Mouse (Mus musculus) MN1 (cell line): ENCODE measurements around the gene Dcps.
A peak's percentile ranks its signal among the peaks of the same experiment; 100 is the strongest.

Source experiments
- DNase-seq: peaks from one replicate; pipeline ENCODE4 v3.0.0-alpha.2; 2016; ENCODE audit warnings: low spot score

Dcps gene

GRCm38 (mm10) chr9:35108916-35109315 lies 66.9 kb downstream of the Dcps start:
- DNase-seq, result no peak

GRCm38 (mm10) chr9:35108066-35108465 lies 67.8 kb downstream of the Dcps start:
- no peak for DNase-seq

- DNase-seq, result no peak
These were observed 68.5 kb downstream of the Dcps start for GRCm38 (mm10) chr9:35107396-35107795.

- peak; percentile 47 for DNase-seq
These were observed 69.7 kb downstream of the Dcps start for GRCm38 (mm10) chr9:35105884-35106880.

GRCm38 (mm10) chr9:35105438-35105837 lies 70.4 kb downstream of the Dcps start:
- DNase-seq, result no peak

GRCm38 (mm10) chr9:35104711-35105110 lies 71.2 kb downstream of the Dcps start:
- no peak for DNase-seq

- DNase-seq, result no peak
These were observed 77.1 kb downstream of the Dcps start for GRCm38 (mm10) chr9:35098762-35099161.

GRCm38 (mm10) chr9:35097901-35098300 lies 78.0 kb downstream of the Dcps start:
- DNase-seq, result no peak

- DNase-seq, result no peak
These were observed 80.1 kb downstream of the Dcps start for GRCm38 (mm10) chr9:35095726-35096125.

- no peak for DNase-seq
These were observed 82.5 kb downstream of the Dcps start for GRCm38 (mm10) chr9:35093350-35093749.

- DNase-seq, result no peak
These were observed 83.0 kb downstream of the Dcps start for GRCm38 (mm10) chr9:35092904-35093303.
